Comparison of ENCODE assay signal across 10 mouse cellular contexts in the genomic region with DNA sequence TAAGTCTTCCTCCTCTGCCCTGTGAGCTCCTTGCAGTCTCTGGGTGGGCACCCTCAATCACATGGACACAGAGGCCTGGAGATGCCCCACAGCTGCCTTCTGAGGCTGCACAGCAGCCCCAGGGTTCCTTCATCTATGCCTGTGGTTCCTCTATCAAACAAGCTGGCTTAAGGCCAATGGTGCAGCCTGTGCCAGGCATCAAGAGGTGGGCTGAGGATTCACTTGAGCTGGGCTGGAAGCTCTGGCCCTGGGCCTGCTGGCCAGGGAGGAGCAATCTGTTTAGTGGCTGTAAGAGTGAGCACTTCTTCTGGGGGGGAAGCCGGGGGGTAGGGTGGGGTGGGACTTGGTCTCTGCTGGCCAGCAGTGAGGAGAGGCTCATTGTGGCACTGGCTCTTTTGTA. TPM values are rescaled to one million over a fixed set of nuclear protein-coding genes. Genes with fewer than 3 reads are reported as not detected.
DNase-seq lines count a peak whose midpoint lies in the region; ATAC-seq and TF ChIP-seq lines count a peak whose summit lies in the region.
"Had no signal": no experiment of that assay in that cellular context is flagged by ENCODE, and none has a peak within 500 bp of the region (broad histone marks: within the 10 kb centered on the region; RNA-seq: fewer than 3 reads in every experiment).

No protein-coding gene starts in this region.

- H3K27me3 ChIP-seq in heart, adult 2 months (ENCODE audit: control insufficient read depth, insufficient read depth, low read length) = no peaks in the 10 kb centered on the region
- no peaks in the 10 kb centered on the region for H3K27me3 ChIP-seq in embryonic facial prominence, embryonic 10.5 days (replicated peaks; ENCODE audit: low read depth, poor library complexity, severe bottlenecking)
- H3K27me3 ChIP-seq in lung, embryonic 15.5 days = no peaks in the 10 kb centered on the region

- DNase-seq in heart, adult 2 months = peak; percentile 17 to 37
- DNase-seq in heart, adult 8-10 months (ENCODE audit: low spot score) = no peak
- peak; percentile 30 for DNase-seq in 416B (ENCODE audit: low read depth)
- DNase-seq in embryonic facial prominence, embryonic 10.5 days (ENCODE audit: low spot score) = no peak
- DNase-seq in adrenal gland, adult 18-20 months (ENCODE audit: low spot score in 2 of 2) = no peak
- no peak for DNase-seq in left cerebral cortex, adult 2 months (ENCODE audit: extremely low spot score in 1 of 2, low spot score in 2 of 2)
- no peak for DNase-seq in frontal cortex, postnatal 25 days (ENCODE audit: low spot score in 2 of 2)

- no peaks in the 10 kb centered on the region for H3K79me2 ChIP-seq in heart, adult 2 months (replicated peaks; ENCODE audit: control insufficient read depth, insufficient read depth, low read length)

- H3K9me3 ChIP-seq in embryonic facial prominence, embryonic 10.5 days = no peaks in the 10 kb centered on the region
- no peaks in the 10 kb centered on the region for H3K9me3 ChIP-seq in lung, embryonic 15.5 days

- H3K4me3 ChIP-seq in heart, adult 2 months = no peak overlapping the region
- no peak overlapping the region for H3K4me3 ChIP-seq in embryonic facial prominence, embryonic 10.5 days
- H3K4me3 ChIP-seq in lung, embryonic 15.5 days = no peak overlapping the region
- H3K4me3 ChIP-seq in left cerebral cortex, adult 2 months = no peak overlapping the region

- no peak overlapping the region for H3K4me2 ChIP-seq in lung, embryonic 15.5 days

- no peak for TF ChIP-seq CTCF in heart, adult 2 months (IDR thresholded peaks at IDR 0.05)
- no peak for TF ChIP-seq CTCF in left cerebral cortex, adult 2 months (IDR thresholded peaks at IDR 0.05)

- intact Hi-C loops in heart, adult 2 months (cut with DNase I) = no loop called here
- intact Hi-C loops in left cerebral cortex, adult 2 months (cut with DNase I) = no loop called here

- 40% methylated on average over 1 of the region's 1 CpGs for WGBS in heart, adult 2 months
- 74% methylated on average over 1 of the region's 1 CpGs for WGBS in embryonic facial prominence, embryonic 10.5 days
- WGBS in lung, embryonic 15.5 days = 50% methylated on average over 1 of the region's 1 CpGs

- no peaks in the 10 kb centered on the region; the same call in 1 of the 2 replicates for H3K4me1 ChIP-seq in heart, adult 2 months (ENCODE audit: control insufficient read depth, insufficient read depth, low read length)
- peaks cover 19% of the 10 kb centered on the region for H3K4me1 ChIP-seq in embryonic facial prominence, embryonic 10.5 days
- peaks cover 39% of the 10 kb centered on the region for H3K4me1 ChIP-seq in lung, embryonic 15.5 days

- no peak overlapping the region for H3K27ac ChIP-seq in heart, adult 2 months
- H3K27ac ChIP-seq in embryonic facial prominence, embryonic 10.5 days (replicated peaks) = peak overlapping the region; percentile 8; the same call in 1 of the 2 replicates
- H3K27ac ChIP-seq in lung, embryonic 15.5 days = peak overlapping the region; percentile 68
- H3K27ac ChIP-seq in left cerebral cortex, adult 2 months = no peak overlapping the region
- H3K27ac ChIP-seq: liver, embryonic 14.5 days had no signal

- H3K9ac ChIP-seq in heart, adult 2 months (ENCODE audit: low read depth, low read length) = no peak overlapping the region
- H3K9ac ChIP-seq in lung, embryonic 15.5 days = no peak overlapping the region
- H3K9ac ChIP-seq: liver, embryonic 14.5 days had no signal

- no peaks in the 10 kb centered on the region for H3K36me3 ChIP-seq in heart, adult 2 months (ENCODE audit: control insufficient read depth, insufficient read depth, low read length)
- no peaks in the 10 kb centered on the region for H3K36me3 ChIP-seq in embryonic facial prominence, embryonic 10.5 days (replicated peaks)
- no peaks in the 10 kb centered on the region for H3K36me3 ChIP-seq in lung, embryonic 15.5 days

- TF ChIP-seq POLR2A in heart, adult 2 months (IDR thresholded peaks at IDR 0.05; ENCODE audit: insufficient read depth, low read depth, low read length) = no peak

- peak; percentile 73 for ATAC-seq in lung, embryonic 15.5 days (ENCODE audit: borderline replicate concordance, extremely low read depth, low FRiP score, low TSS enrichment)

- TF ChIP-seq EP300 in heart, adult 2 months (IDR thresholded peaks at IDR 0.05; ENCODE audit: insufficient read depth, low read depth, low read length) = no peak

RNA-seq across cellular contexts. Expression of a gene that starts 19.4 kb away (rescaled TPM):
- 10 to 100 TPM; 18.0 to 18.1 TPM for total RNA-seq in heart, adult 2 months (2021)
- 11.8 and 16.6 TPM in 2 replicates for polyA plus RNA-seq in heart, adult 2 months (2012; rRNA removed)
- 10 to 100 TPM; 16.7 to 20.8 (median 18.6) TPM for total RNA-seq in heart, adult 8-10 months (2022)
- polyA plus RNA-seq in embryonic facial prominence, embryonic 10.5 days (2016; fragmentation: Nextera tagmentation; extraction: Ambion mirVana) = 4.1 and 5.1 TPM in 2 replicates
- polyA plus RNA-seq in lung, embryonic 15.5 days (2015; fragmentation: Nextera tagmentation; extraction: Ambion mirVana) = 23.1 and 25.6 TPM in 2 replicates
- 10 to 100 TPM; 16.2 to 19.4 TPM for total RNA-seq in adrenal gland, adult 18-20 months (2021)
- 10 to 100 TPM; 59.4 to 61.0 TPM for total RNA-seq in left cerebral cortex, adult 2 months (2021)

RNA-seq across cellular contexts. Expression of a gene that starts 39.4 kb away (rescaled TPM):
- total RNA-seq in heart, adult 2 months (2021) = 1,000 to 10,000 TPM; 1,131 to 1,298 TPM
- 163 and 316 TPM in 2 replicates for polyA plus RNA-seq in heart, adult 2 months (2012; rRNA removed)
- total RNA-seq in heart, adult 8-10 months (2022) = 1,000 to 10,000 TPM; 1,302 to 1,352 (median 1,330) TPM
- polyA plus RNA-seq in embryonic facial prominence, embryonic 10.5 days (2016; fragmentation: Nextera tagmentation; extraction: Ambion mirVana) = 580 and 594 TPM in 2 replicates
- polyA plus RNA-seq in lung, embryonic 15.5 days (2015; fragmentation: Nextera tagmentation; extraction: Ambion mirVana) = 634 and 662 TPM in 2 replicates
- 100 to 1,000 TPM; 359 to 454 TPM for total RNA-seq in adrenal gland, adult 18-20 months (2021)
- 100 to 1,000 TPM; 328 to 341 TPM for total RNA-seq in left cerebral cortex, adult 2 months (2021)

RNA-seq across cellular contexts. Expression of a gene that starts 44.0 kb away (rescaled TPM):
- under 1 TPM in 1 of 2 experiments, not detected in 1; 0.09 TPM for total RNA-seq in heart, adult 2 months (2021)
- polyA plus RNA-seq in heart, adult 2 months (2012; rRNA removed) = 0.10 and 0.15 TPM in 2 replicates
- under 1 TPM; 0.05 to 0.50 (median 0.29) TPM for total RNA-seq in heart, adult 8-10 months (2022)
- 1.0 and 1.1 TPM in 2 replicates for polyA plus RNA-seq in embryonic facial prominence, embryonic 10.5 days (2016; fragmentation: Nextera tagmentation; extraction: Ambion mirVana)
- polyA plus RNA-seq in lung, embryonic 15.5 days (2015; fragmentation: Nextera tagmentation; extraction: Ambion mirVana) = 0.06 TPM in 1 of 2 replicates, not detected in the other
- total RNA-seq in adrenal gland, adult 18-20 months (2021) = under 1 TPM in 1 of 2 experiments, not detected in 1; 0.30 TPM
- under 1 TPM; 0.56 to 0.57 TPM for total RNA-seq in left cerebral cortex, adult 2 months (2021)

RNA-seq across cellular contexts. Expression of a gene that starts 53.8 kb away (rescaled TPM):
- under 1 TPM; 0.32 to 0.44 TPM for total RNA-seq in heart, adult 2 months (2021)
- polyA plus RNA-seq in heart, adult 2 months (2012; rRNA removed) = not detected in 2 replicates
- total RNA-seq in heart, adult 8-10 months (2022) = under 1 TPM; 0.29 to 0.41 (median 0.33) TPM
- not detected in 2 replicates for polyA plus RNA-seq in embryonic facial prominence, embryonic 10.5 days (2016; fragmentation: Nextera tagmentation; extraction: Ambion mirVana)
- not detected in 2 replicates for polyA plus RNA-seq in lung, embryonic 15.5 days (2015; fragmentation: Nextera tagmentation; extraction: Ambion mirVana)
- not detected for total RNA-seq in adrenal gland, adult 18-20 months (2021)
- under 1 TPM in 1 of 2 experiments, not detected in 1; 0.50 TPM for total RNA-seq in left cerebral cortex, adult 2 months (2021)
- polyA plus RNA-seq: kidney, embryonic 16.5 days; liver, embryonic 14.5 days had no signal

Comparison
In these comparisons a context has a peak if more than half of its experiments do, and no peak if none do; other contexts are left out.
1. DNase-seq: peak in heart, adult 2 months (2 of 2) and 416B (single experiment); none in heart, adult 8-10 months (single experiment), embryonic facial prominence, embryonic 10.5 days (single experiment), adrenal gland, adult 18-20 months (0 of 2), left cerebral cortex, adult 2 months (0 of 2) and frontal cortex, postnatal 25 days (0 of 2).
2. H3K27ac ChIP-seq: peak in embryonic facial prominence, embryonic 10.5 days (single experiment) and lung, embryonic 15.5 days (single experiment); none in heart, adult 2 months (single experiment) and left cerebral cortex, adult 2 months (single experiment).